Mouse (Mus musculus): ENCODE results near the gene Phldb3. TPM values are rescaled to one million over a fixed set of nuclear protein-coding genes. Genes with fewer than 3 reads are reported as not detected.

Phldb3 gene
- total RNA-seq (2015; ENCODE audit: low replicate concordance) (0.84 TPM in 1 of 2 replicates, not detected in the other), total RNA-seq (2017; ENCODE audit: low replicate concordance) (0.85 and 3.2 TPM in 2 replicates)

DNA sequence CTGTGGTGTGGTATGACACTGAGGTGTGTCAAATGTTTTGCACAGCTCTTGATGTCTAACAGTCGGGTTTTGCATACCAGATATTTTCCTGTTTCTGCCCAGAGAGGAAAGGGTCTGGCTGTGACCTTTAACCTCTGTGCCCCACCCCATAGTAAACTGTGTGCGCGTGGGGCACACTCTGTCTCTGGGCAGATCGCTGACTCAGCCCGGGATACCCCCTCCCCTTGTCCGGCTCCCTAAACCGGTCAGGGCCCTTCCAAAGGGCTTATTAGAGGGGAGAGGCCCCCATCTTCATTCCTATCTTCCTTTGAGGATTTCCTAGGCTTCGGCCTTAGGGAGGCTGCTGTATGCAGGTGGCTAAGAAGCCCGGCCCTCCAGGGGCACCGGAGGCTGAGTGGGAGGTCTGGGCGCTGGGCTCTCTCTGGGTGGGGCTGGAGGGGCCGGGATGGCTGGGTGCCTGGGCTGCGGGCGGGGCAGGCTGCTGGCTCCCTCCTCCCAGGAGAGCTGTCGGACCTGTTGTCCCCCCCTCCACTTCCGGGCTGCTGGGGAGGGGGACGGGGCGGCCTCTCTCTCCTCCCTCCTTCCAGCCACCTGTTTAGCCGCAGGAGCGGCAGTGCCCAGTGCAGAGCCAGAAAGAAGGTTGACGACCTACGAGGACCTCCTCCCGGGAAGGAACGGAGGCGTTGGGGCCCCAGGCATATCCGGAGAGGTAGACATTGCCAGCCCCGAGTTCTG is at the start of gene Phldb3:
Phldb3 (plus strand) TSS at position 620 of the 735 bp plus-strand sequence.
- no peak for ATAC-seq (replicated peaks; ENCODE audit: low FRiP score, poor library complexity, severe bottlenecking)

DNA sequence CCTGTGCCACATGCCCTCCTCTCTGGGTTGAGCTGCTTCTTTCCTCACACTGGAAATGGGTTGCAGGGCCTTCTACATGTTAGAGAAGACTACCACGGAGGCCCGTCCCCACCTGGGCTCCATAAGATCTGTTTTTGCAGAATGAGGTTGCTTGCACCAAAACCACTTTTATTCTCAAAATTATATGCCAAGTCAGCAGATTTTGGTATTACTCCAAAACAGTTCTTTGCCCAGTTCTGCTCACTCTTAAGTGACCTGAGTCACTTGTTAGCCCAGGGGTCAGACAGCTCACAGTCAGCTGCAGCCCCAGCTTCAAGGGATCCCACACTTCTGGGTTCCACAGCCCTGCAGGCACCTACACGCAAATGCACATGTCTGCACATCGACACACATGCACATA is 49.1 kb upstream of the Phldb3 start:
- no peak for ATAC-seq (replicated peaks; ENCODE audit: low FRiP score, poor library complexity, severe bottlenecking)

DNA sequence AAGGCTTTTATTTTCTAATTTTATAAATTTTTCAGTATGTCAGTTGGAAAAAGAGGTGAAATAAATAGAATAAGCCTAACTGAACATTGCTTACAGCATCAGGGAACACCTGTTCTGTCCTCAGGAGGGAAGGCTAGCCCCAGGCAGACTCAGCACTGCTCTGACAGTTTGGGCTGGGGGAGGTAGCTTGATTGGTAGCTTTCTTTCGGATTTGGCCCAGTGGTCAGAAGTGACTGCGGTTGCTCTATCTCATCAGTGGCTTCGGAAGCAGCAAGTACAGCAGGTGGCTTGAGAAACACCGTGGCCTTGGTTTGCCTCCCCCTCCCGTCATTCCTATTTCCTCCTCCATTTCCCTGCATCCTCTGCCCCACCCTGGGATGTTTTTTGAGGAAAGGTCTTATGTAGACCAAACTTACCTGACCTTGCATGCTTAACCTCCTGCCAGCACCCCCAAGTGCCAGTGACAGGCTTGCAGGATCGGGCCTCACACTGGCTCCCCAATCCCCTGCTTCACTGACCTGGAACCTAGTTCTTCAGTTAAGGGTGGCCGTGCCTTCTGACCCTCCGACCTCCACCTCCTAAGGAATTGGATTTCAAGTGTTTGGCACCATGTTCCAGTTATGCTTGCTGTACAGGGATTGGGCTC is 47.2 kb upstream of the Phldb3 start:
- no peak for ATAC-seq (replicated peaks; ENCODE audit: low FRiP score, poor library complexity, severe bottlenecking)

DNA sequence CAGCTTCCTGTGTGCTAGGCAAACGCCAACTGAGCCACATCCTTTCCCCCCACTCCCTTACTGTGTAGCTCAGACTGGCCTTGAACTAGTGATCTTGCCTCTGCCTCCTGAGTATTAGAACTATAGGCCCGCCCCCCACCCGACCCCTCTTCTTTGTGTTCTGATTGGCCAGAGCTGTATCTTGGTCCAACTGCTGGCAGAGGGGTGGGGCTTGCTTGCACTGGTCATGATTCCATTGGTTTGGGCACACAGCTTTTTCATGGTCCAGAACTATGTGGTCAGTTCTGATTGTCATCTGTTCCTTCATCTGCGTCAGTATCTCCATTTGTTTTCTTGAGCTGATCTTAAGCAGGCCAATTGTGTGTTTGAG is 46.7 kb upstream of the Phldb3 start:
- no peak for ATAC-seq (replicated peaks; ENCODE audit: low FRiP score, poor library complexity, severe bottlenecking)

DNA sequence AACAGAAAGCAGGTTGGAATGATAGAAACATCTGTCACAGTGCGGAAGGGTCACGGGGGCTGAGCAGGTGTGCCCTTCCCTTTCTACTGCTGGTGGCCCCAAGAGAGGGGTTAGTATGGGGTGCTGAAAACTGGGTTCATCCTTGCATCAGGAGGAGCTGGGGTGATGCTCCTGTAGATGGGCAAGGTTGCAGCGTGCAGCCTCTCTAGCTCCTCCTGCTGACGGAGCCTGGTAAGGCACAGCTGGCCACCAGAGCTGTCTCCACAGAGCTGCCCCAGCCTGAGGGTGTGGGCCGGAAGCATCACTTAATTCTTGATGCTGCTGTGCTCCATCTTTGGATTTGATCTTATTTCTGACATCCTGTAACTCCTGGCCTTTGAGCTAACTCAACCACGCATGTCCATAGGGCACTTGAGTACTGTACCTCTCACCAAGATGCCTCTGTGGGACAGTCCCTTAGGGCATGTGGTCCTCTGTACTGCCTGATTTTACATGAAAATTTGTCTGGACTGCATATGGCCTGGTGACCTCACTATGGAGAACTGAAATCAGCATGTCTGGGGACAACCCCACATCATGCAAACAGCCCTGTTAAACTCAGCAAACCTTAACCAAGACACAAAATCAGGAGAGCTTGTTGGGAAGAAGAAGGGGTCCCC is 45.8 kb upstream of the Phldb3 start:
- ATAC-seq (replicated peaks; ENCODE audit: low FRiP score, poor library complexity, severe bottlenecking): peak; percentile 87

DNA sequence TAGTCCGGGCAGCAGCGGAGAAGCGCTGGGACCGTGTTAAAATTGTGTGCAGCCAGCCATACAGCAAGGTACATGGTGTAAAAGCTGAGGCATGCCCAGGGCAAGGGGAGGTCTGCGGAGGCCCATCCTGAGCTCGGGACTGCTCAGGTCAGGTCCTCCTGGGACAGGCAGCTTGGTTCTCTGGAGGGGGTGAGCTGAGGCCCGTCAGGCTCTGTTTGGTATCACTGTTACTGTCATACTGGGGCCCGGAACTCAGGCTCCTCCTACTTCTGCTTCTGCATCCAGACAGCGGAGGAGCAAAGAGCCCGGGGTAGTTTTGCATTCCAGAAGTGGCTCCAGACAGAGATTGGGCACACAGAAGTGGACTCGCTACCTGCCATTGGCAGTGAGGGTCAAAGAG is 44.9 kb upstream of the Phldb3 start:
- ATAC-seq (replicated peaks; ENCODE audit: low FRiP score, poor library complexity, severe bottlenecking): no peak

DNA sequence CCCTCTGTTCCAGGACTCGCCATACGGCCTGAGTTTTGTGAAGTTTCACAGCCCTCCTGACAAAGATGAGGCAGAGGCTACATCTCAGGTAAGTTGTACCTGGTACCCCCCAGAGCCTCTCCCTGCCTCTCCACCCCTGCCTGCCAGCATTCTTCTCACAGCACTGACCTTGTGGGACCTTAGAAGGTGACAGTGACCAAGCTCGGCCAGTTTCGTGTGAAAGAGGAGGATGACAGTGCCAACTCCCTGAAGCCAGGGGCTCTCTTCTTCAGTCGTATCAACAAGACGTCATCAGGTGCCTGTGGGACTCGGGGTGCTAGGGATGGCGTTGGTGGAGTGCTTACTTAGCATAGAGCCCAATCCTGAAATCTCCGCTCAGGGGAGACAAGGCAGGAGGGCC is 44.4 kb upstream of the Phldb3 start:
- ATAC-seq (replicated peaks; ENCODE audit: low FRiP score, poor library complexity, severe bottlenecking): no peak

DNA sequence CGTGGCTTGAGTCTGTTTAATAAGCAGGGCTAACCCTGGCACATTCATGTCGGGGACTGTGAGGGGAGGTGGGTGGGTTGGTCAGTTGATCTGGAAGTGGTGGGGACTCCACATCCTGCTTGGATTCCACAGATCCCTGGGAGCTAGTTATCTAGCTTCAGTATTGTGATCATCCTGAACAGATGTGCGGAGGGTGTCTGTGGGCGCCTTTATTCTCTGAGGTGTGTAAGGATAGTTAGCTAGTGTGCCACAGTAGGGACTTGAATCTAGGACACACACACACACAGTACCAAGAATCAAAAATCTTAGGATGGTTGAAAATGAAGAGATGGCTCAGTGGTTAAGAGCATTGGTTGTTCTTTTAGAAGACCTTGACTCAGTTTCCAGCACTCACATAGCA is 42.1 kb upstream of the Phldb3 start:
- ATAC-seq (replicated peaks; ENCODE audit: low FRiP score, poor library complexity, severe bottlenecking): no peak

DNA sequence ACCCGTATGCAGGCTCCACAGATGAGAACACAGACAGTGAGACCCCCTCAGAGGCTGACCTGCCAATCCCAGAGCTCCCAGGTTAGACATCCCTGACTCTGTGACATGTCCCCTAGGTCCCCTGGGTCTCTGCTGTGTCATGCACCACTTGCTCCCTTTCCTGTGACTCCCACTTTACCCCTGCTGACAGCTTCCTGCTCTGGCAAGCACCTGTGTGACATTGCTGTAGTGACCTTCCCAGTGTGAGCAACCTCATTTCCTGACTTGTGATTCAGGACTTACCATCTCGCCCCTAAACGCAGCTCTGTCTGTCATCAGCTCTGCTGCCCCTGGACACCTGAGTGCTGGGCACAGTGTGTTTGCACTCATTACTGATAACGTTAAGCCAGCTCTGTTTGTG is 39.5 kb upstream of the Phldb3 start:
- no peak for ATAC-seq (replicated peaks; ENCODE audit: low FRiP score, poor library complexity, severe bottlenecking)

DNA sequence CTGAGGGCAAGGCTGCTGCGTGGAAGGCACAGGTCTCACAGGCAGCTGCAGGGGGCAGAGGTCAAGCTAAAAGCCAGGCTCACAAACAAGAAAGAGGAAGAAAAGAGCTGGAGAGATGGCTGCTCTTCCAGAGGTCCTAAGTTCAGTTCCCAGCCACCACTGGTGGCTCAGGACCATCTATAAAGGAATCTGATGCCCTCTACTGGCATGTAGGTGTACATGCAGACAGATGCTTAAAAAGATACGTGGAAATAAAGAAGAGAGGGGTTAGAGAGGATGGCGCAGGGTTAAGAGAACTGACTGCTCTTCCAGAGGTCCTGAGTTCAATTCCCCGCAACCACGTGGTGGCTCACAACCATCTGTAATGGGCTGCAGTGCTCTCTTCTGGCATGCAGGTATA is 38.1 kb upstream of the Phldb3 start:
- no peak for ATAC-seq (replicated peaks; ENCODE audit: low FRiP score, poor library complexity, severe bottlenecking)

DNA sequence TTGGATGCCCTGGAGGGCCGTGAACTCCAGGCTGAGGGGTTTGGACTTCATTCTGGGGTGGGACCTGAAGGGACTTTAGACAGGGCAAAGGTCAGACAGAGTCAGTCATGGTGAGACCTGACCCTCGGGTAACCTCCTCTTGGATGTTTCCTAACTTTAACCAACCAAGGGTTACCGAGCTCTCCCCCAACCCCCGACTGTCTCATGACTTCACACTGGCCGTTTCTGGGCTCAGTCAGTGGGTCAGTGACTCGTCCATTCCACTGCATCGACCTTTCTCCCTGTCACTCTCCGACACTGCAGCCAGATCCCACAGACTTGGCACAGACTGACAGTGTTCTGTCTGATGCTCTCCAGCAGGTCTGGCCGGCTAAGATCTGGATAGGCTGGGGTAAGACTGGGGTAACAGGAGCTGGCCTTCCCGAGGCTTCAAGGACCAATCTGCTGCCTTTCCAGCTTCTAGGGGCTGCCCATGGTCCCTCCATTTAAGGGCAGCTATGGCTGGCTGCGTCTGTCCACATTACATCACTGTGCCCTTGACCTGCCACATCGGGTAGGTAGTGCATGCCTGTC is 36.3 kb upstream of the Phldb3 start:
- ATAC-seq (replicated peaks; ENCODE audit: low FRiP score, poor library complexity, severe bottlenecking): no peak

DNA sequence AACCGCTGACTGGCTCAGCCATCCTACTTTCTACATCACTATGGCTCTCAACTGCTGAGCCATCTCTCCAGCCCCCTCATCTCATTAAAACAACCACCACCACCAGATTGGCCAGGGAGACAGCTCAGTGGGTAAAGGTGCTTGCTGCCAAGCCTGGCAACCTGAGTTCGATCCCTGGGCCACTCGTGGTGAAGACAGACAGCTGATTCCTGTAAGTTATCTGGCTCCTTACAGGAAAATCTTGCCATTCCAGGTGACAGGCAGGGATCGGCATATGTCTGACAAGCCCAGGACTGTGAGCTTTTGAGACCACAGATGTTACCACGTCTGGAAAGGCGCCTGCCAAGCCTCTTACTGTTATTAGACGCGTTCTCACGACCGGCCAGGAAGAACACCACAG is 32.8 kb upstream of the Phldb3 start:
- ATAC-seq (replicated peaks; ENCODE audit: low FRiP score, poor library complexity, severe bottlenecking): no peak

DNA sequence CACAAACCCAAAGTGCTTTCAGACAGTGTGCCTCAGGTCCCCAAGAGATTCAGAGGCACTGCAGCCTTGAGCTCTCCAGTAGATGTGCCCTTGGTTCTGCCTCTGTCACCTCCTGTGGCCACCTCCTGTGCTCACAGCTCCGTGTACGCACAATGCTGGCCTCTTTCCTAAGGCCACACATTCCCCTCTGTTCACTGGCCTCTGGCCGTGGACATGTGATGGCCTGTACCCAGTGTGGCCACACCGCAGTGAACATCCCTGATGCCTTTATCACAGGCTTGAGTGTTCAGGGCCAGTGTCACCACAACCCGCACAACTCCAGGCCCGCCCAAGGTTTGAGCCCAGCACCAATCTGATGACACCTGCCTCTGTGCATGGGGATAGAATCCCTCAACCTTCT is 25.7 kb upstream of the Phldb3 start:
- no peak for ATAC-seq (replicated peaks; ENCODE audit: low FRiP score, poor library complexity, severe bottlenecking)

DNA sequence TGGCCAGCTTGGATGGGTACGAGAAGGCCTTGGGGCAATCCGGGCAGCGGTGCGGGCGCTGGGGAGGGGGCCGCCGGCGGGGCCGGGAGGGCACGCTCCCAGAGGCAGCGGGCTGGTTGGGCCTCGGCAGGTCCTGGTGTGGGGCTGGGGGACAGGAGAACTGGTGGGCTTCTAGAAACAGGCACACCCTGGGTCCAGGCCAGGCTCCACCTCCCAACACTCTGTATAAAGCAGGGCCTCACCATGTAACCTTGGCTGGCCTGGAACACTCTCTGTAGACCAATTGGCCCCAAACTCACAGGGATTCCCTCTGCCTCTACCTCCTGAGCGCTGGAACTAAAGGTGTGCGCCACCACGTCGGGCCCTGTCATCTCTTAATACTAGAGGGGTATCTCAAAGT is 24.6 kb upstream of the Phldb3 start:
- ATAC-seq (replicated peaks; ENCODE audit: low FRiP score, poor library complexity, severe bottlenecking): no peak

DNA sequence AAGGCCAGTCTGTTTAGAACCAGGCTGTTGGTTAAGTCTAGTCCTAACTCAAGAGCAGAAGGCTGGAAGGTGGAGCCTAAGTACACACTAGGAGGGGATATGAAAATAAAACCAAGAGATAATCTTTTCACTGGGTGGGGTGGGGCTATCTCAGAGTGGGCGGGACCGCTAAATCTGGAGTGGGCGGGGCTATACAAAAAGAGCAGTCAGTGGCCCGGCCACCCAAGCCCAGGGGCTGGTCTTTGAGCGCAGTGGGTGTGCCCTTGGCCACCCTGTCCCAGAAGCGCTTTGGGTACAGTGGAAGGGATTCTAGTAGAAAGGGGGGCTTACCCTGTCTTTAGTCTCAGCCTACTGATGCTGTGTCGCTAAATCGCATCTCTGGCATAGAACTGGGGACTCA is 23.7 kb upstream of the Phldb3 start:
- no peak for ATAC-seq (replicated peaks; ENCODE audit: low FRiP score, poor library complexity, severe bottlenecking)

DNA sequence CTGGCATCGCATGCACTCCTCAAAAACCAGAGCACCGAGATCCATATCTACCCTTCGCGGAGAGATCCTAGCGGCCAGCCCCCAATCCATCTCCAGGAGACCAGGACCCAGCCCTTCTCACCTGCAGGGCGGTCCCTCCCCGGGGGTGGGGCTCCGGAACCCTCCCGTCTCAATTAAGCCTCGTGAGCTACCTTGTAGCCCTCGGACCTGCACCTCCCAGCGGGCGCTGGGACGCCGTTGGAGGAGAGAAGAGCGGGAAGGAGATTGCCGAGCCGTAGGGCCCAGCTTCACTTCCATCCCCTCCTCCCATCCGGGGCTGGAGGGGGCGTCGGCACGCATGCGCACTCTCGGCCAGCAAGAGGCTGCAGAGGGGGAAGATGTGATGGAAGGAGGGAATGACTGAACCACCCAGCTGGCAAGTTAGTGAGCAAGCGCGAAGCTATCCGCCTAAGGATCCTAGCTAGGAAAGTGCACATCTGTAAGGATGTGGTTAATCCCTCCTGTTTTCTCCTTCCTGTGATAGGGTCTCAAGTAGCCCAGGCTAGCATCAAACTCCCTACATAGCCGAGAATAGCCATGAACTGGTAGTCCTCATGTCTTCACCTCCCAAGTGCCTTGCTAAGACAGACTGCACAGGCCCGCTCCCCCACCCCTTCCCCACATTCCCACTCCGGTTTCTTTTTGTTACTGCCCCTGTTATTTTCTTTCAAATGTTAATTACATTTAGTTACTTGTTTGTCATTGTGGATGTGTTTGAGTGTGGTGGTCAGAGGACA is 23.0 kb upstream of the Phldb3 start, which contains the start of the genes Ethe1 and Zfp575:
Ethe1 (plus strand) TSS at position 214 of the 776 bp plus-strand sequence.
Zfp575 (minus strand) TSS at position 312 of the 776 bp plus-strand sequence.
- no peak for ATAC-seq (replicated peaks; ENCODE audit: low FRiP score, poor library complexity, severe bottlenecking)

DNA sequence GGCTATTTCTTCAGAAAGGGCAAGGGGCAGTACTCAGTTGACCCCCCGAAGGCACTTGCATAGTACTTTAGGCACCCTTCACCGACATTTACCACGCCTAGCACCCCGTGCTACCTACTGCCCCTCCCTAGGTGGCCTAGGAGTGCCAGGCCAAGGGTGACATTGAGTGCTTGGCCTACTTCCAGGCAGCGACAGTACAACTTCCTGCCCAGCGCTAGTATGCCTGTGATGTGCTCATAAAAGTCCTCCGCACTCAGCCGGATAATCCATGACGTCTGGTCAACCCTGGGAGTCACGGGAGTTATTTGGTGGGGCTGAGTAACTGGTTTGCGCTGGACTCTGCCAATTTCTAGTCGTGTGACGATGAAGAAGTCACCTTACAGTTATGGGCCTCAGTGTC is 22.2 kb upstream of the Phldb3 start:
- no peak for ATAC-seq (replicated peaks; ENCODE audit: low FRiP score, poor library complexity, severe bottlenecking)

DNA sequence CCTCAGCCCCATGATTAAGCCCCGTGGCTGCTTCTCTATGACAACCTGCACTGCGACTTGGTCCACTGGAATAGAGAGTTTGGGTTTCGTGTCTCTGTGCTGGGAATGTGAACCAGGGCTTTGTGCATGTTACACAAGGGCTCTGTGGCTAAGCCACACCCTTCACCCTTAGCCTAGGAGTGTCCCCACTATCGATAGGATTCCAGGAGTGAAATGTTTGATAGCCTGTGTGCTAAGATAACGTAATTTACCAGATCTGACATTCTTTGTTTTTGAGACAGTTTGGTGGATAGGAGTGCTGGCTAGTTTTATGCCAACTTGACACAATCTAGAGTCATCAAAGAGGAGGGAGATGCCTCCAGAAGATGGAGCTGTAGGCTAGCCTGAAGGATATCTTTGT is 18.8 kb upstream of the Phldb3 start:
- ATAC-seq (replicated peaks; ENCODE audit: low FRiP score, poor library complexity, severe bottlenecking): 0 out of 2 replicates have a peak, but pooled peaks have one; percentile 29

DNA sequence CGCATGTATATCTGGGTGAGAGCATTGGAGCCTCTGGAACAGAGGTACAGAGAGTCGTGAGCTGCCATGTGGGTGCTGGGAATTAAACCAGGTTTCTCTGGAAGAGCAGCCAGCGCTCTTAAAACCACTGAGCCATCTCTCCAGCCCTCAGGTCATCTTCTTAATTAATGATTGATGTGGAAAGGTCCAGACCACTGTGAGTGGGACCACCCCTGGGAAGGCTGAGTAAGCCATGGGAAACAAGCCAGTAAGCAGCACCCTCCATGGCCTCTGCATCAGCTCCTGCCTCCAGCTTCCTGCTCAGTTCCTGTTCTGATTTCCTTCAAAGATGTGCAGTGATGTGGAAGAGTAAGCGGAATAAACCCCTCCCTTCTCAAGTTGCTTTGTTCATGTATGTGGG is 18.4 kb upstream of the Phldb3 start:
- ATAC-seq (replicated peaks; ENCODE audit: low FRiP score, poor library complexity, severe bottlenecking): no peak

DNA sequence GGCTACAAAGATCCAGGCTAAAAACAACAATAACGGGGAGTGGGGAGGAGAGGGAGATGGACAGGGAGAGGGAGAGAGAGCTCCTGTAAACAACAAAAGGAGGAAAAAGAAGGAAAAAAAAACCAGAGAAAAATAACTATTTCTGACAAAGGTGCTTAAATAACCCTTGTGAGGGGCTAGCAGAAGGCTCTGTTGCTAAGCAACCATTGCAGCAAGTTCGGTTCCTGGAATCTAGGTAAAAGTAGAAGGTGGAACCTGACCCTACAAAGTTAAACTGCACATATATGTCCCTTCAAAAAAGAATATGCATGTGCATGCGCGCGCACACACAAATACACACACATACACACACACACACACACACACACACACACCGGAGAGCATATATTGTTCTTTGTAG is 17.8 kb upstream of the Phldb3 start:
- no peak for ATAC-seq (replicated peaks; ENCODE audit: low FRiP score, poor library complexity, severe bottlenecking)
